Mouse (Mus musculus): ENCODE measurements around the gene Lhx5. TPM values are rescaled to one million over a fixed set of nuclear protein-coding genes. Genes with fewer than 3 reads are reported as not detected.

The Lhx5 gene
- polyA plus RNA-seq (2015; fragmentation: Nextera tagmentation; extraction: Ambion mirVana): 0.16 and 0.18 TPM in 2 replicates

- H3K36me3 ChIP-seq (ENCODE audit: control insufficient read depth, insufficient read depth, low read length): no peaks in the 10 kb centered on the region
- H3K27me3 ChIP-seq (ENCODE audit: control insufficient read depth, insufficient read depth, low read length): peaks cover 41% of the 10 kb centered on the region
- under 1% methylated on average over 69 of the region's 69 CpGs for WGBS
- no peak within 1 kb of the TSS for H3K9ac ChIP-seq (ENCODE audit: low read length)
- TF ChIP-seq EP300 (optimal IDR thresholded peaks at IDR 0.05) (no peak), CTCF (IDR thresholded peaks at IDR 0.05; ENCODE audit: low read depth) (no peak)
- no peaks in the 10 kb centered on the region; the same call in 1 of the 2 replicates for H3K4me1 ChIP-seq (replicated peaks; ENCODE audit: control insufficient read depth, insufficient read depth)
- no peak for DNase-seq (ENCODE audit: low spot score)
- ATAC-seq (ENCODE audit: low FRiP score, low TSS enrichment): no peak
- H3K4me2 ChIP-seq (replicated peaks; ENCODE audit: low read depth): no peak within 1 kb of the TSS
- no peak within 1 kb of the TSS for H3K4me3 ChIP-seq (ENCODE audit: low read depth, low read length)
- H3K27ac ChIP-seq (replicated peaks): no peak within 1 kb of the TSS
- H3K9me3 ChIP-seq (ENCODE audit: control insufficient read depth, low read length): no peaks in the 10 kb centered on the region
These were observed at the start of gene Lhx5 for GRCm38 (mm10) chr5:120431649-120432485. Lhx5 (plus strand) TSS chr5:120431699.

GRCm38 (mm10) chr5:120386361-120386760 lies 45.1 kb upstream of the Lhx5 start:
- TF ChIP-seq CTCF (IDR thresholded peaks at IDR 0.05; ENCODE audit: low read depth): no peak
- TF ChIP-seq EP300 (optimal IDR thresholded peaks at IDR 0.05): no peak
- H3K4me1 ChIP-seq (replicated peaks; ENCODE audit: control insufficient read depth, insufficient read depth): no peaks in the 10 kb centered on the region
- no peak overlapping the region for H3K9ac ChIP-seq (ENCODE audit: low read length)
- no peaks in the 10 kb centered on the region for H3K36me3 ChIP-seq (ENCODE audit: control insufficient read depth, insufficient read depth, low read length)
- H3K27me3 ChIP-seq (ENCODE audit: control insufficient read depth, insufficient read depth, low read length): no peaks in the 10 kb centered on the region
- ATAC-seq (ENCODE audit: low FRiP score, low TSS enrichment): no peak
- no peak for DNase-seq (ENCODE audit: low spot score)
- H3K4me2 ChIP-seq (replicated peaks; ENCODE audit: low read depth): no peak overlapping the region
- WGBS: 65% methylated on average over 4 of the region's 4 CpGs
- no peaks in the 10 kb centered on the region for H3K9me3 ChIP-seq (ENCODE audit: control insufficient read depth, low read length)
- H3K4me3 ChIP-seq (ENCODE audit: low read depth, low read length): no peak overlapping the region
- no peak overlapping the region for H3K27ac ChIP-seq (replicated peaks)

GRCm38 (mm10) chr5:120388765-120389164 lies 42.7 kb upstream of the Lhx5 start:
- DNase-seq (ENCODE audit: low spot score) (no peak), ATAC-seq (ENCODE audit: low FRiP score, low TSS enrichment) (no peak)
- Histone ChIP-seq H3K36me3 (ENCODE audit: control insufficient read depth, insufficient read depth, low read length) (no peaks in the 10 kb centered on the region), H3K4me1 (replicated peaks; ENCODE audit: control insufficient read depth, insufficient read depth) (no peaks in the 10 kb centered on the region), H3K4me2 (replicated peaks; ENCODE audit: low read depth) (no peak overlapping the region), H3K9ac (ENCODE audit: low read length) (no peak overlapping the region), H3K4me3 (ENCODE audit: low read depth, low read length) (no peak overlapping the region), H3K27me3 (ENCODE audit: control insufficient read depth, insufficient read depth, low read length) (no peaks in the 10 kb centered on the region), H3K9me3 (ENCODE audit: control insufficient read depth, low read length) (no peaks in the 10 kb centered on the region), H3K27ac (replicated peaks) (no peak overlapping the region)
- 48% methylated on average over 9 of the region's 9 CpGs for WGBS
- TF ChIP-seq EP300 (optimal IDR thresholded peaks at IDR 0.05) (no peak), CTCF (IDR thresholded peaks at IDR 0.05; ENCODE audit: low read depth) (no peak)

DNA sequence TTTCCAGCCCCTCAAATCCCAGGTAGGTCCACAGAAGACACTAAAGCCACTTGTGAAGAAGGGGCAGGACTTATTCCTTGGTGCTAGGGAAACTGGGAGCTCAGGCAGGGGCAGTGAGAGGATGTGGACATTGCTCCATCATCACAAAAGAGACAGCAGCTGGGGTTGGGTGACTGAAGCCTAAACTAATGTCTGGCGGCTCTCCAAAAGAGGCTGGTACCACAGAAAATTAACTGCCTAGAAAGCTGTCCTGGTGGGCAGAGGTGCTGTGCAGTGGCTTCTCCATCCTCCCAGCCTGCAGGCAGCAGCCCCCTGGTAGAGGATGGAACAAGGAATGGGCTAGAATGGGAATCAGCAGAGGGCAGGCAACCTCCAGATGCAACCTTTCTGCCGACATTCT lies 41.5 kb upstream of the Lhx5 start:
- TF ChIP-seq CTCF (IDR thresholded peaks at IDR 0.05; ENCODE audit: low read depth) (no peak), EP300 (optimal IDR thresholded peaks at IDR 0.05) (no peak)
- ATAC-seq (ENCODE audit: low FRiP score, low TSS enrichment) (no peak), DNase-seq (ENCODE audit: low spot score) (no peak)
- Histone ChIP-seq H3K4me1 (replicated peaks; ENCODE audit: control insufficient read depth, insufficient read depth) (no peaks in the 10 kb centered on the region), H3K9ac (ENCODE audit: low read length) (no peak overlapping the region), H3K27me3 (ENCODE audit: control insufficient read depth, insufficient read depth, low read length) (no peaks in the 10 kb centered on the region; the same call in 1 of the 2 replicates), H3K36me3 (ENCODE audit: control insufficient read depth, insufficient read depth, low read length) (no peaks in the 10 kb centered on the region), H3K4me2 (replicated peaks; ENCODE audit: low read depth) (no peak overlapping the region), H3K27ac (replicated peaks) (no peak overlapping the region), H3K4me3 (ENCODE audit: low read depth, low read length) (no peak overlapping the region), H3K9me3 (ENCODE audit: control insufficient read depth, low read length) (no peaks in the 10 kb centered on the region)
- WGBS: 69% methylated on average over 2 of the region's 2 CpGs

DNA sequence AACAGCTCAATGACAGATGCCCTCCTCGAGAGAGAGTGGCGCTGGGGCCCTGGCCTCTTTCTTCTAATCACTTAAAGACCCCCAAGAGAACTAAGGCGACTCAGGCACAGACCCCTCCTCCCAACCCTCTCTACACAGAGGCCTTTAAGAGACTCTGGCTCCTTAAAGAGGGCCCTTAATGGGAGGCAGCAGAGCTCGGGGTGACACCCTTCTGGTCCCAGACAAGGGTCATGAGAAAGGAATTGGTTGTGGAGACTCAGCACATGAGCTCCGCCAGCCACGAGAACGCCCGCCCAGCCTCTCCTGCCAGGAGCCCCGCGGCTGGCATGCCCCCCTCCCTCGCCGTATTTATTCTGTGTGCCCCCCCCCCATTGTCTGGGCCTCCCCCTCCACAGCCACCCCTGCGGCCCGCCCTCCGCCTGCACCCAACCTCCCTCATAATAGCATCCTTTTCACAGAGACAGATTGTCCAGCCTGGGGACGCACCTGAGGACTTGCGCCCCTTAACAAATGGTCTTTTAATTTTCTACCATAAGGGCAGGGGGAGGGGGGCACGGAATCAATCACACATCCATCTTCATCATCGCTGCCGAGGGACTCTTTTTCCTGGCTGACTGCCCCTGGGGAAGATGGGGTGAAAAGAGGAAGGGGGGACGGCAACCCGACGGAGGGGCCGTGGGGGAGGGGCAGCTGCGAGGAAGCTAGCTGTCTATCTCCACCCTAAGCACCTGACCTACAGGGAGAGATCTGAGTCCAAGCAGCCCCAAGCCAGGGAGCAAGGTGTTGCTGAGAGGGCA lies 37.4 kb upstream of the Lhx5 start:
- Histone ChIP-seq H3K36me3 (ENCODE audit: control insufficient read depth, insufficient read depth, low read length) (no peaks in the 10 kb centered on the region), H3K9ac (ENCODE audit: low read length) (no peak overlapping the region), H3K27ac (replicated peaks) (no peak overlapping the region), H3K4me1 (replicated peaks; ENCODE audit: control insufficient read depth, insufficient read depth) (no peaks in the 10 kb centered on the region), H3K4me2 (replicated peaks; ENCODE audit: low read depth) (no peak overlapping the region), H3K27me3 (ENCODE audit: control insufficient read depth, insufficient read depth, low read length) (no peaks in the 10 kb centered on the region; the same call in 1 of the 2 replicates), H3K9me3 (ENCODE audit: control insufficient read depth, low read length) (no peaks in the 10 kb centered on the region), H3K4me3 (ENCODE audit: low read depth, low read length) (no peak overlapping the region)
- DNase-seq (ENCODE audit: low spot score) (no peak), ATAC-seq (ENCODE audit: low FRiP score, low TSS enrichment) (no peak)
- 18% methylated on average over 24 of the region's 25 CpGs for WGBS
- TF ChIP-seq CTCF (IDR thresholded peaks at IDR 0.05; ENCODE audit: low read depth) (no peak), EP300 (optimal IDR thresholded peaks at IDR 0.05) (no peak)
